Mouse (Mus musculus): ENCODE measurements at regions not wholly inside any gene's neighbourhood (a gene's known extent, or its start where the extent isn't known, plus 50 kb on each side); places are given as distances from the start of the nearest gene placed in this dataset.
A peak's percentile ranks its signal among the peaks of the same experiment; 100 is the strongest.

DNA sequence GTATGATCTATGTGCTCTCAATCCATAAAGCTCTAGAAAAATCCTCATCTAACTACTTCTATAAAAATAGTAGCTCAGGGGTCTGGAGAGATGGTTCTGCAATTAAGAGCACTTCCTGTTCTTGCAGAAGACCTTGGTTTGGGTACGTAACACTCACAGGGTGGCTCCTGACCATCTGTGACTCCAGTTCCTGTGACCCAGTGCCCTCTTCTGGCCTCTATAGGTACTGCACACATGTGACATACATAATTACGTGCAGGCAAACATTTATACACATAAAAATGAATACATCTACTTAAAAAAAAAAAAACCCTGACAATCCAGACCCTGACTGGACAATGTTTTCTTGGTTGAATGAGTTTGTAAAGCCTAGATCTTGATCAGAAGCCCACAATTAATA, 347.2 kb upstream of the Tmpo start:
- TF ChIP-seq EP300 (IDR thresholded peaks at IDR 0.05; ENCODE audit: insufficient read depth, low read depth, low read length) (no peak), CTCF (IDR thresholded peaks at IDR 0.05; ENCODE audit: low read depth, low read length) (peak; percentile 24)

Data from ES-Bruce4 (cell line).